Mouse (Mus musculus): ENCODE data around the gene Nudt1.

DNA sequence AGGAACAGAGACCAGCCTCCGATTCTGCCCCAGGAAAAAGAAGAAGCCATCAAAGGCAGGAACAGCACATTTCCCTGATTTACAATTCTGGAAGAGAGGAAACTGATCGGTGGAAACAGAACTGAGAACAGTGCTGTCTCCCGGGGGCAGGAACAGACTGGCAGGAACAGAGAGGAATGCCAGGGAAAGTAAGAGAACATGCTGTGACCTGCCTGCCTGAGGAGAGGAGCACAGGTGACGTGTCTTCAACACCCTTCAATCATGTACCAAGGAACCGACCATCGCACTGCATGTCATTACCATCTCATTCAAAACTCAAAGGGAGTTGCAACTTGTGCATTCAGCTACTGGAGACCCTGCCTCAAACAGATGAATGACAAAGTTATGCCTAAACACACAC is 44.7 kb upstream of the Nudt1 start:
- no peak for TF ChIP-seq POLR2A (IDR thresholded peaks at IDR 0.05; ENCODE audit: insufficient read depth, low read length)
- no peak for TF ChIP-seq CTCF (IDR thresholded peaks at IDR 0.05; ENCODE audit: low read depth, low read length)
- no peak for TF ChIP-seq EP300 (IDR thresholded peaks at IDR 0.05; ENCODE audit: insufficient read depth, low read depth, low read length)

All from ES-Bruce4 (cell line).